Mouse (Mus musculus) ovary, adult 18-20 months (tissue): Measurements from ENCODE around the gene Gpat2.

Experiments used
- DNase-seq: peaks from one replicate; pipeline ENCODE4 v3.0.0; 2022; ENCODE audit warnings: low spot score, mixed read lengths

The Gpat2 gene

GRCm38 (mm10) chr2:127444055-127444789, 19.2 kb downstream of the Gpat2 start, which contains the start of gene Fahd2a:
Fahd2a (minus strand) TSS chr2:127444565.
- DNase-seq, result peak; percentile 82

- DNase-seq, result no peak
Measured at GRCm38 (mm10) chr2:127446847-127447246, 21.8 kb downstream of the Gpat2 start.

GRCm38 (mm10) chr2:127449691-127450090, 24.7 kb downstream of the Gpat2 start:
- DNase-seq, result peak; percentile 13

GRCm38 (mm10) chr2:127451748-127452147, 26.7 kb downstream of the Gpat2 start:
- no peak for DNase-seq

GRCm38 (mm10) chr2:127453141-127453540, 28.1 kb downstream of the Gpat2 start:
- DNase-seq, result no peak

- DNase-seq, result no peak
Measured at GRCm38 (mm10) chr2:127453764-127454163, 28.8 kb downstream of the Gpat2 start.

- no peak for DNase-seq
Measured at GRCm38 (mm10) chr2:127459341-127459740, 34.3 kb downstream of the Gpat2 start.

- no peak for DNase-seq
Measured at GRCm38 (mm10) chr2:127461351-127461750, 36.4 kb downstream of the Gpat2 start.

- DNase-seq, result no peak
Measured at GRCm38 (mm10) chr2:127462314-127462713, 37.3 kb downstream of the Gpat2 start.

- DNase-seq, result no peak
Measured at GRCm38 (mm10) chr2:127470183-127470582, 45.2 kb downstream of the Gpat2 start.

- no peak for DNase-seq
Measured at GRCm38 (mm10) chr2:127470661-127471060, 45.7 kb downstream of the Gpat2 start.

- DNase-seq, result no peak
Measured at GRCm38 (mm10) chr2:127471281-127471680, 46.3 kb downstream of the Gpat2 start.

GRCm38 (mm10) chr2:127472279-127472678, 47.3 kb downstream of the Gpat2 start:
- no peak for DNase-seq

- no peak for DNase-seq
Measured at GRCm38 (mm10) chr2:127479210-127479609, 54.2 kb downstream of the Gpat2 start.

- no peak for DNase-seq
Measured at GRCm38 (mm10) chr2:127479763-127480162, 54.8 kb downstream of the Gpat2 start.

GRCm38 (mm10) chr2:127481841-127482532, 57.0 kb downstream of the Gpat2 start:
- no peak for DNase-seq

GRCm38 (mm10) chr2:127482533-127482911, 57.5 kb downstream of the Gpat2 start:
- peak; percentile 90 for DNase-seq

- DNase-seq, result peak; percentile 37
Measured at GRCm38 (mm10) chr2:127483001-127483400, 58.0 kb downstream of the Gpat2 start.

GRCm38 (mm10) chr2:127484476-127485170, 59.6 kb downstream of the Gpat2 start:
- DNase-seq, result peak; percentile 66
